Mouse (Mus musculus) lung, postnatal 0 days (tissue): ENCODE data around the gene Lrriq1.

Source experiments
- CTCF ChIP-seq: IDR thresholded peaks from 2 replicates; pipeline ENCODE4 v1.5.1; 2016; ENCODE audit warnings: antibody characterized with exemption, mild to moderate bottlenecking
- EP300 ChIP-seq: IDR thresholded peaks from 2 replicates; pipeline ENCODE4 v1.6.1; 2016; ENCODE audit warnings: antibody characterized with exemption, mild to moderate bottlenecking, control low read depth

DNA sequence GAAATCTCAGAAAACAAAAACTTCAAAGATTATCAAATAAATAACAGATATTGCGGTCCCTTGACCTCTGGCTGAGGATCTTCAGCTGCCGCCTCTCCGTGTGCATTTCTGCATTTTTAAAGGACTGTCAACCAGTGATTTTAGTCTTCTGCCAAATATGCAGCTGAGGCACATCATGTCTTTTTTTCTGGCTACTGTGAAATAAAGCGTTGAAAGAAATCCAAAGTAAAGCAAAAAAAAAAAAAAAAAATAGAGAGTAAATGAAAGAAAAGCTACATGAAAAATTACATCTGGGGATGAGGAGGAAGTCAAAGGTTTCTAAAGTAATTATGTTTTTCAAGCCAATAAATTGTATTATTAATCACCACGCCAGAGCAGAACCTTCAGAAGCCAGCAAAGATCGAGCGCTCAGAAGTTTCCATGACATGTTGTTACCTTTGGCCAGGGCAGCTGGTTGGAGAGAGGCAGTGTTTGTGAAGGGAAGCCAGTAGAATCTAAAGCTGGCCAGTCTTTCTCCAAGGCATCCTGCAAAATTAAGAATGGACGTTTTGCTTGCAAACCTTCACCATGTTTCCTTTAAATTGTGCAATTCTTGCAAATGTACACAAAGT, 90.2 kb downstream of the Lrriq1 start:
- TF ChIP-seq CTCF (no peak), EP300 (no peak)
